Mouse (Mus musculus): ENCODE results near the gene Hyal2.

The Hyal2 gene

GRCm38 (mm10) chr9:107590773-107591060 is 23.0 kb downstream of the Hyal2 start:
- no peak for DNase-seq

DNA sequence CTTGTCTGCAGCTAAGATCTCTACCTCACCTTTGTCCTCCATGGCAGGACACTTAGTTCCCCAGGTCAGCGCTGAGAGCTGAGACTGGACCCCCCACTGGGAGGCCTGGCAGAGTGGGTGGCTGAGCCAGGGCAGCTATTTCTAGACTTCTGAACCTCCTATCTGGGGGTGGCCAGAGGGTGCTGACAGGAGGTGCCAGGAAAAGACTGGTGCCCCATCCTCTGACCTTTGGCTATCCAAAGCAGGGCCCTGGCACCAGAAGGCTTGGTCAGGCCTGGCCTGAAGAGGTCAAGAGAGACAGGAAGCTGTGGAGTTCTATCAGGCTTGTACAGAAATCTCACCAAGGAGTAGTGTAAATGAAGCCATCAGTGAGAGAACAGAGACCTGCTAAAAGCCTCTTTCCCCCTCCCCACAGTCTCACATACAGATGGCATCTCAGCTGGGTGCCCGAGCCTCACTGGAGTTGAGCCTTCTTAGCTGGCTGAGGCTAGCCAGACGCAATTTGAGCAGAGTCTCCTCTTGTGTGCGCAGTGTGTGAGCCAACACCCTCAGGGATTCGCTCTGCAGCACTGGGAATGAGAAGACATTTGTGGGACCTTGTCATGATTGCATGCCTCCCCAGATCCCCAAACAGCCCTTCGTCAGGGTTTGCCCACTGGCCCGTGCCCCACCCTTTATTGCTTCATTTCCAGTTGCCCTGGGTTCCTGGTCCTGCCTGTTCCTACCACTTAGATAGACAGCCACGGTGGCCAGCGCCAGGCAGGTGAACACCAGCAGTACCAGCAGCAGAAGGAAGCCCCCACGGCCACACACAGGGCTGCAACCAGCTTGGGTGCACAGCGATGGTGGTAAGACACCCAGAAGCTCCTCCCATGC is 25.6 kb downstream of the Hyal2 start:
- DNase-seq: peak; percentile 86 to 88

GRCm38 (mm10) chr9:107594281-107595062 is 26.7 kb downstream of the Hyal2 start:
- no peak for DNase-seq

DNA sequence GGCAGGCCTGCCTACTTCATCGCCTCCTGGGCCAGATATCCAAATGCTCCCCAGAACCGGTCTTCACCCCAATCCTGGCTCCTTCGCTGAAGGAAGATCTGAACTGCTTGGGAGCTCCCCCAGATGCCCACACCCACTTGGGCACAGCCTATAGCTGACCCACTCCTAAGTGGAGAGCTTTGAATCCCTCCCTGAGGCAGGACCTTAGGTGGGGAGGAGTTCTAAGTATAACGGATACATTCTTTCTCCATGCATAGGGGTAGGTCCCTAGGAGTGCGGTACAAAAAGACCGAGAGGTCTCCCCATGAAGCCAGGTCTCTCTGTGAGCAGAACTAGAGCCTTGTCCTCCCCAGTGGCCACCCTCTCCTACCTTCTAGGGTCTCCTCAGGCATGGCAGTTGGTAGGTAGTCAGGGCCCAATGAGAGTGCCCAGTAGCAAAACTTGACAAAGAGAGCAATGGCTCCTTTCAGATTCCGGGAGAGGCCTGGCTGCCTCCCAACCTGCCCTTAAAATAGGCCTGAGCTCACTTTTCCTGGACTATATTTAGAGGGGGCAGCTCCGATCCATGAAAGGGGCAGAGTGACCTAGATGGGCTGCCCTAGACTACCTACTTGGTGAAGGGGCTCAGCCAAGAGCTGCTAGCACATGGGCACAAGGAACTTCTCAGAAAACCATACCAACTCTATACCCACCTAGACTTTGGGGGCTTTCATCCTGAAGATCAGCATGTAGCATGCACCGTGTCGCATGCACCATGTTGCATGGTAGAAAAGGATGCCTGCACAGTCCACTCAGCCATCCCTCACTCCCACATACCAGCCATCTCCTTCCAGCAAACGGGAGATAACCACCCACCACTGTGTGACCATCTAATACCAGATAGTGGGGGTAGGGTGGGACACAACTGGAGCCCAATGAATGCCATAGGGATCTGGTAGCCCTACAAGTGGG is 29.1 kb downstream of the Hyal2 start:
- DNase-seq: no peak

- DNase-seq: no peak
These were observed 30.6 kb downstream of the Hyal2 start for GRCm38 (mm10) chr9:107598385-107598784.

GRCm38 (mm10) chr9:107599433-107599832 is 31.7 kb downstream of the Hyal2 start:
- DNase-seq: no peak

GRCm38 (mm10) chr9:107599842-107600241 is 32.1 kb downstream of the Hyal2 start:
- DNase-seq: peak; percentile 55 to 67

- no peak for DNase-seq
These were observed 33.0 kb downstream of the Hyal2 start for GRCm38 (mm10) chr9:107600745-107601144.

- DNase-seq: no peak
These were observed 33.5 kb downstream of the Hyal2 start for GRCm38 (mm10) chr9:107601275-107601674.

DNA sequence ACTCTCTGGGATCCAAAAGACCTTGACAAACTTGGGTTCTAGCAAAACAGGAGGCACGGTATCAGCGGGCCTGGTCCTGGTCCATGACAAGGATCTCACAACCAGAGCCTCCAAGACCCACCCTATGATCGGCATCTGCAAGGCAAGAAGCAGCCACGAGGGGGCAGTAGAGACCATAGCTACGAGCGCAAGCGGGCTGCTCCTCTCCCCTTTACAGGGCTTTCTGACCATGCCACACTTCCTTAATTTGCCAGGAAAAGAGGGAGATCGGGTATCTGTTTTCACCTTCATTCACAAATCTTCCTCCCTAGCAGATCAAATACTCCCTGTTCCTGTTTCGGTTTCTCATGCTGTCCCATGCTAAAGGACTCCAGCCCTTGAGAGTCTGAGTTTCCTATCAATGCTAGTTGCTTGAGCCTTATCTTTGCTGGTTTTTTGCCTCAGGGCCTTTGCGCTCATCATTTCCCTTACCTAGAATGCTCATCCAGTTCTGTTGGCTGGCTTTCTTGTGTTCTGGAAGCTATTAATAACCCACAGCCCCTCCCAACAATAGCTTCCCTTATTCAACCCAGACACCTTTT is 34.4 kb downstream of the Hyal2 start:
- DNase-seq: peak; percentile 93 to 96

- no peak for DNase-seq
These were observed 35.5 kb downstream of the Hyal2 start for GRCm38 (mm10) chr9:107603251-107603650.

GRCm38 (mm10) chr9:107605041-107605661 is 37.4 kb downstream of the Hyal2 start:
- no peak for DNase-seq

- DNase-seq: no peak
These were observed 38.8 kb downstream of the Hyal2 start for GRCm38 (mm10) chr9:107606591-107606990.

DNA sequence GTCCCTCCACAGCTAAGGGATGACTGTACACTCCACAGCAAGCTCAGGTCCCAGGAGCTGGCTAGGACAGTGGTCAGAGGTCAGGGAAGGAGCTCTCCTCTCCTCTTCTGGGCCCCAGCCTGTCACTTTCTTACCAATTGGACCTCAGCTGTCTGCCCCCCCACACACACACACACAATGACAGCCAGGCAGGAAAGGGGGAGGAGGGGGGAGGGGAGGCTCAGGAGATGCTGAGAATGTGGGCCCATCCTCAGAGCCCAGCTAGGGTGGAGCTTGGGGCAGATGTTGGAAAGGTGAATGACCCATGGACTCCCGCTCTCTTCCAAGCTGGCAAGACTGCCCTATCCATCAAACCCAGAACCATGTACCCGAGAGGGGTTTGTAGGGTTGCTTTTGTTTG is 39.3 kb downstream of the Hyal2 start:
- DNase-seq: no peak

- no peak for DNase-seq
These were observed 40.0 kb downstream of the Hyal2 start for GRCm38 (mm10) chr9:107607653-107608245.

- DNase-seq: no peak
These were observed 41.1 kb downstream of the Hyal2 start, which contains the start of gene Sema3b for GRCm38 (mm10) chr9:107608741-107609432. TSS of gene Sema3b (minus strand) at chr9:107609229.

GRCm38 (mm10) chr9:107609433-107609830 is 41.7 kb downstream of the Hyal2 start:
- DNase-seq: no peak

DNA sequence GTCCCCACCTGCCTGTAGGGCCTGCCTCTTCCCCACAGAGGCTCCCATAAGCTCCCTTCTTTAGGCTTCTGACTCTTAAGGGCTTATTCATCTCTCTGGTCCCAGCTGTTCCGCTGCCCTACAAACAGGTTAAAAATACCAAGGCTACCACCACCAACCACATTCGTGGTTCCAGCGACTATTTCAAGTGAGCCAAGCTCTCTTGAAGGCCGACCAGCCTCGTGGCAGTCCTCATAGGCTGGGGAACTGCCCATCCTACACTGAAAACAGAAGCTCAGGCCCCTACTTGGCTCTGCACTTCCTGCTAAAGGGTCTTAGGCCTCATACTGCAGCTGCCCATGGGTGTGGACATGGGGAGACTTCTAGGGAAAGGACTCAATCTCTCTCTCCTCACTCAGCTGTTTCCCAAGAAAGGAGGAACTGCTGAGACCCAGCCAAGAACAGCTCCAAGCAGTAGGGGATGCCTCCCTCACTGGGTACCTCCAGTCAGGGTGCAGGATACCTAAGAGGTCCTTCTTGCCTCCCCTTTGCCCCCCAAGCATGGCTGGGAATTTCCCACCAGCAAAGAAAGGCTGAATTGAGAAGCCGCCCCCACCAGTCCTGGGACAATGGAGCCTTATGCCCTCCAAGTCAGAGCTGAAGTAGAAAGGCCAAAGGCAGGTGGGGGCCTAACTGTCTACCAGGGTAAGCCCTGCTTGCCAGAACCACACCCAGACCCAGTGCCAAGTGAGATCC is 43.9 kb downstream of the Hyal2 start:
- no peak for DNase-seq

GRCm38 (mm10) chr9:107612191-107612944 is 44.6 kb downstream of the Hyal2 start:
- DNase-seq: peak; percentile 99 to 100
